Mouse (Mus musculus) effector memory CD4-positive, alpha-beta T cell, adult 5 months (primary cell): Measurements from ENCODE around the gene Kirrel2. TPM values are rescaled to one million over a fixed set of nuclear protein-coding genes. Genes with fewer than 3 reads are reported as not detected.

Experiments
- polyA plus RNA-seq: library from polyadenylated mRNA; unstranded; fragments of 100-300 nt; shearing (Covaris generic); gene quantifications from one replicate; pipeline ENCODE4 v1.2.1, GENCODE M21; 2017

Gene Kirrel2
- polyA plus RNA-seq: 0.25 TPM

DNA sequence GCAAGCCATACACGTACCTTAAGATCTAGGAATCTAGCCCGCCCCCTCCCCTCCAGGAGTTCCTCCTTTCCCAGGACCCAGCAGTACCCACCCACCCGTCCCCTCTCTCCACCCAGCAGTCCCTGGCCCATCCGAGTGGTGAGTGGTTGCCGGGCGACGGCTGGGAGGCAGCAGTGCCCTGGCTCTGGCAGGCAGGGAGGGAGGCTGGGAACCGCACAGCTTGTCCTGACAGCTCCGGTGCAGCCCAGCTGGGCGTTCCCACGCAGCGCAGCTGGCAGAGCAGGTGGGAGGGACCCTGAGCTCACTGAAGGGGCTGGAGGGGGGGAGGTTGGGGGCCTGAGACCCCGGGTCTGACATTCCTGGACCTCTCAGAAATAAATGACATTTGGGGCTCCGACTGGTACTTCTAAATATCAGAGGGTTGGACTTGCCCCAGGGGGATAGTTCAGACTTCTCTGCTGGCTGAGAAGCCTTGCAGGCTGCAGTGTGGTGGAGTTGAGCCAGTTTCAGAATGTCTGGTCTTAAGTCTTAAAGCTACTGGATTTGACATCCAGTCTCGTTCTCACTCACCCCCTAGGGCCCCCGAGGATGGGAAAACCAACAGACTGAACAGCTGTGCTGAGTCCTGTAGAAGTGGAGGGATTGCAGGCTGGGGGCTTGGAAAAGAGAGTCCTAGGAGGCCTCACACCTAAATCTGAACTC, at the start of gene Kirrel2, which contains the start of gene Nphs1:
Gene Kirrel2, minus strand, starts transcription at position 62 of the 702 bp plus-strand sequence.
Gene Nphs1, plus strand, starts transcription at position 687 of the 702 bp plus-strand sequence.

GRCm38 (mm10) chr7:30493401-30493931, 36.0 kb upstream of the Kirrel2 start, which contains the start of gene Prodh2:
Gene Prodh2, plus strand, starts transcription at chr7:30493622.

GRCm38 (mm10) chr7:30444971-30445751, 12.3 kb downstream of the Kirrel2 start, which contains the start of gene Aplp1:
Gene Aplp1, minus strand, starts transcription at chr7:30445535.

GRCm38 (mm10) chr7:30421175-30421889, 36.2 kb downstream of the Kirrel2 start, which contains the start of gene Nfkbid:
Gene Nfkbid, plus strand, starts transcription at chr7:30421732.

GRCm38 (mm10) chr7:30419561-30420499, 37.7 kb downstream of the Kirrel2 start, which contains the start of gene Hcst:
Gene Hcst, minus strand, starts transcription at chr7:30419854.

GRCm38 (mm10) chr7:30413596-30413995, 43.9 kb downstream of the Kirrel2 start, which contains the start of gene Tyrobp:
Gene Tyrobp, plus strand, starts transcription at chr7:30413760.

Other genes starting within 250 kb of the Kirrel2 start
- 22.1 TPM for gene Polr2i, start 225.7 kb downstream of the Kirrel2 start, polyA plus RNA-seq
- gene Tbcb, start 225.4 kb downstream of the Kirrel2 start, polyA plus RNA-seq: 59.1 TPM
- gene Ovol3, start 222.0 kb downstream of the Kirrel2 start, polyA plus RNA-seq: not detected
- 0.37 TPM for gene Thap8, start 177.6 kb downstream of the Kirrel2 start, polyA plus RNA-seq
- 5.2 TPM for gene Wdr62, start 177.3 kb downstream of the Kirrel2 start, polyA plus RNA-seq
- 0.41 TPM for gene Clip3, start 166.0 kb downstream of the Kirrel2 start, polyA plus RNA-seq
- gene Alkbh6, start 149.0 kb downstream of the Kirrel2 start, polyA plus RNA-seq: 86.8 TPM
- gene Syne4, start 142.9 kb downstream of the Kirrel2 start, polyA plus RNA-seq: 5.9 TPM
- gene E130208F15Rik, start 135.9 kb downstream of the Kirrel2 start, polyA plus RNA-seq: not detected
- 20.6 TPM for gene Sdhaf1, start 133.8 kb downstream of the Kirrel2 start, polyA plus RNA-seq
- not detected for gene Lrfn3, start 94.9 kb downstream of the Kirrel2 start, polyA plus RNA-seq
- 2.8 TPM for gene Tyrobp, start 43.9 kb downstream of the Kirrel2 start, polyA plus RNA-seq
- 589 TPM for gene Hcst, start 37.8 kb downstream of the Kirrel2 start, polyA plus RNA-seq
- gene Nfkbid, start 36.0 kb downstream of the Kirrel2 start, polyA plus RNA-seq: 853 TPM
- 34.3 TPM for gene Aplp1, start 12.2 kb downstream of the Kirrel2 start, polyA plus RNA-seq
- not detected for gene Nphs1, start 625 bp upstream of the Kirrel2 start, polyA plus RNA-seq
- not detected for gene Prodh2, start 35.9 kb upstream of the Kirrel2 start, polyA plus RNA-seq
- 1.0 TPM for gene Arhgap33, start 77.4 kb upstream of the Kirrel2 start, polyA plus RNA-seq
- gene Hspb6, start 94.5 kb upstream of the Kirrel2 start, polyA plus RNA-seq: 3.3 TPM
- gene Proser3, start 94.6 kb upstream of the Kirrel2 start, polyA plus RNA-seq: 3.3 TPM
- gene Lin37, start 102.1 kb upstream of the Kirrel2 start, polyA plus RNA-seq: 48.0 TPM
- gene U2af1l4, start 105.6 kb upstream of the Kirrel2 start, polyA plus RNA-seq: 84.8 TPM
- gene Gm49396, start 105.7 kb upstream of the Kirrel2 start, polyA plus RNA-seq: 57.8 TPM
- gene Psenen, start 105.9 kb upstream of the Kirrel2 start, polyA plus RNA-seq: 137 TPM
- gene Igflr1, start 107.7 kb upstream of the Kirrel2 start, polyA plus RNA-seq: 59.7 TPM
- gene Kmt2b, start 131.0 kb upstream of the Kirrel2 start, polyA plus RNA-seq: 14.0 TPM
- 12.8 TPM for gene Zbtb32, start 141.2 kb upstream of the Kirrel2 start, polyA plus RNA-seq
- gene Upk1a, start 155.2 kb upstream of the Kirrel2 start, polyA plus RNA-seq: 0.79 TPM
- 388 TPM for gene Cox6b1, start 168.5 kb upstream of the Kirrel2 start, polyA plus RNA-seq
- gene Etv2, start 178.2 kb upstream of the Kirrel2 start, polyA plus RNA-seq: not detected
- gene Rbm42, start 192.6 kb upstream of the Kirrel2 start, polyA plus RNA-seq: 194 TPM
- 36.3 TPM for gene Haus5, start 207.3 kb upstream of the Kirrel2 start, polyA plus RNA-seq
- gene Pmis2, start 213.9 kb upstream of the Kirrel2 start, polyA plus RNA-seq: 0.56 TPM
- not detected for gene 2200002J24Rik, start 241.2 kb upstream of the Kirrel2 start, polyA plus RNA-seq